Mouse (Mus musculus): ENCODE results near the gene Ocln.
"Not testable (repeated sequence)": the region's sequence is repeated elsewhere in the genome, so short reads cannot be mapped to it uniquely, and the experiment has no call there.

- not testable (repeated sequence) for TF ChIP-seq CTCF (IDR thresholded peaks at IDR 0.05; ENCODE audit: low read depth, low read length); GATA1 (IDR thresholded peaks at IDR 0.05; ENCODE audit: borderline replicate concordance, low read length); POLR2AphosphoS5 (IDR thresholded peaks at IDR 0.05; ENCODE audit: insufficient replicate concordance, low read depth, low read length)
Observed at GRCm38 (mm10) chr13:100499625-100500024, 52.9 kb downstream of the Ocln start.

All from G1E (cell line).